Mouse (Mus musculus): ENCODE measurements around the gene Rnase11. TPM values are rescaled to one million over a fixed set of nuclear protein-coding genes. Genes with fewer than 3 reads are reported as not detected.
A peak's percentile ranks its signal among the peaks of the same experiment; 100 is the strongest.

The Rnase11 gene
- polyA plus RNA-seq, 1 experiment from 2014 or later: not detected

- no peak within 1 kb of the TSS for H3K4me3 ChIP-seq
- 73% methylated on average over 3 of the region's 3 CpGs for WGBS
- no peak within 1 kb of the TSS for H3K27ac ChIP-seq (replicated peaks)
- ATAC-seq (ENCODE audit: extremely low read depth, insufficient number of reproducible peaks, low FRiP score, low TSS enrichment): no peak
- H3K27me3 ChIP-seq (replicated peaks): peaks cover 22% of the 10 kb centered on the region
- no peaks in the 10 kb centered on the region for H3K4me1 ChIP-seq
- no peaks in the 10 kb centered on the region for H3K9me3 ChIP-seq
- H3K9ac ChIP-seq: no peak within 1 kb of the TSS
- no peak within 1 kb of the TSS for H3K4me2 ChIP-seq
- no peaks in the 10 kb centered on the region for H3K36me3 ChIP-seq
These were observed 24.4 kb upstream of the Rnase11 start, which contains the start of gene Olfr750 for GRCm38 (mm10) chr14:51074335-51074734. TSS of gene Olfr750 (minus strand) at chr14:51074435.

- H3K9me3 ChIP-seq: no peaks in the 10 kb centered on the region
- no peak overlapping the region for H3K9ac ChIP-seq
- WGBS: 86% methylated on average over 2 of the region's 2 CpGs
- H3K27ac ChIP-seq (replicated peaks): no peak overlapping the region
- H3K27me3 ChIP-seq (replicated peaks): peaks cover 10% of the 10 kb centered on the region
- H3K4me3 ChIP-seq: no peak overlapping the region
- no peak for ATAC-seq (ENCODE audit: extremely low read depth, insufficient number of reproducible peaks, low FRiP score, low TSS enrichment)
- 0 out of 2 replicates have a peak, but pooled peaks cover 4% of the 10 kb centered on the region for H3K4me1 ChIP-seq
- H3K4me2 ChIP-seq: no peak overlapping the region
- H3K36me3 ChIP-seq: no peaks in the 10 kb centered on the region
These were observed 19.7 kb upstream of the Rnase11 start for GRCm38 (mm10) chr14:51069617-51070016.

- ATAC-seq (ENCODE audit: extremely low read depth, insufficient number of reproducible peaks, low FRiP score, low TSS enrichment): no peak
- no peaks in the 10 kb centered on the region for H3K36me3 ChIP-seq
- no peak overlapping the region for H3K27ac ChIP-seq (replicated peaks)
- H3K9ac ChIP-seq: no peak overlapping the region
- H3K4me2 ChIP-seq: no peak overlapping the region
- H3K4me3 ChIP-seq: no peak overlapping the region
- no peaks in the 10 kb centered on the region for H3K9me3 ChIP-seq
- 0 out of 2 replicates have a peak, but pooled peaks cover 4% of the 10 kb centered on the region for H3K4me1 ChIP-seq
- peaks cover 10% of the 10 kb centered on the region for H3K27me3 ChIP-seq (replicated peaks)
- WGBS: 80% methylated on average over 5 of the region's 5 CpGs
These were observed 19.0 kb upstream of the Rnase11 start for GRCm38 (mm10) chr14:51068956-51069355.

- H3K4me1 ChIP-seq: peaks cover 10% of the 10 kb centered on the region
- ATAC-seq (ENCODE audit: extremely low read depth, insufficient number of reproducible peaks, low FRiP score, low TSS enrichment): no peak
- no peak overlapping the region for H3K27ac ChIP-seq (replicated peaks)
- no peak overlapping the region for H3K9ac ChIP-seq
- H3K36me3 ChIP-seq: no peaks in the 10 kb centered on the region
- no peak overlapping the region for H3K4me2 ChIP-seq
- H3K27me3 ChIP-seq (replicated peaks): no peaks in the 10 kb centered on the region
- H3K9me3 ChIP-seq: no peaks in the 10 kb centered on the region
- 86% methylated on average over 5 of the region's 5 CpGs for WGBS
- no peak overlapping the region for H3K4me3 ChIP-seq
These were observed 10.8 kb upstream of the Rnase11 start for GRCm38 (mm10) chr14:51060761-51061160.

GRCm38 (mm10) chr14:51057401-51057831 lies 7.5 kb upstream of the Rnase11 start, which contains the start of gene Rnase12:
TSS of gene Rnase12 (minus strand) at chr14:51057661.
- Histone ChIP-seq H3K9me3 (no peaks in the 10 kb centered on the region), H3K36me3 (no peaks in the 10 kb centered on the region), H3K4me1 (peaks cover 18% of the 10 kb centered on the region), H3K4me3 (no peak within 1 kb of the TSS), H3K4me2 (peak within 1 kb of the TSS; percentile 44; the same call in 1 of the 2 replicates), H3K27ac (replicated peaks) (peak within 1 kb of the TSS; percentile 71), H3K27me3 (replicated peaks) (no peaks in the 10 kb centered on the region), H3K9ac (0 out of 2 replicates have a peak within 1 kb of the TSS, but pooled peaks have one; percentile 25)
- ATAC-seq (ENCODE audit: extremely low read depth, insufficient number of reproducible peaks, low FRiP score, low TSS enrichment): no peak
- 29% methylated on average over 9 of the region's 9 CpGs for WGBS

- Histone ChIP-seq H3K4me3 (no peak overlapping the region), H3K9me3 (no peaks in the 10 kb centered on the region), H3K27ac (replicated peaks) (no peak overlapping the region), H3K9ac (no peak overlapping the region), H3K4me1 (peaks cover 32% of the 10 kb centered on the region), H3K27me3 (replicated peaks) (no peaks in the 10 kb centered on the region), H3K4me2 (0 out of 2 replicates have a peak overlapping the region, but pooled peaks have one; percentile 24), H3K36me3 (no peaks in the 10 kb centered on the region)
- ATAC-seq (ENCODE audit: extremely low read depth, insufficient number of reproducible peaks, low FRiP score, low TSS enrichment): no peak
- 69% methylated on average over 13 of the region's 13 CpGs for WGBS
These were observed 4.6 kb upstream of the Rnase11 start for GRCm38 (mm10) chr14:51054243-51055237.

- H3K36me3 ChIP-seq: no peaks in the 10 kb centered on the region
- no peaks in the 10 kb centered on the region for H3K9me3 ChIP-seq
- ATAC-seq (ENCODE audit: extremely low read depth, insufficient number of reproducible peaks, low FRiP score, low TSS enrichment): no peak
- no peak overlapping the region for H3K9ac ChIP-seq
- H3K4me1 ChIP-seq: peaks cover 32% of the 10 kb centered on the region
- 74% methylated on average over 5 of the region's 5 CpGs for WGBS
- no peak overlapping the region for H3K27ac ChIP-seq (replicated peaks)
- no peaks in the 10 kb centered on the region for H3K27me3 ChIP-seq (replicated peaks)
- no peak overlapping the region for H3K4me3 ChIP-seq
- H3K4me2 ChIP-seq: no peak overlapping the region
These were observed 3.2 kb upstream of the Rnase11 start for GRCm38 (mm10) chr14:51053176-51053575.

- no peaks in the 10 kb centered on the region for H3K36me3 ChIP-seq
- no peaks in the 10 kb centered on the region for H3K9me3 ChIP-seq
- H3K27ac ChIP-seq (replicated peaks): no peak overlapping the region
- H3K4me3 ChIP-seq: no peak overlapping the region
- H3K27me3 ChIP-seq (replicated peaks): no peaks in the 10 kb centered on the region
- WGBS: 51% methylated on average over 5 of the region's 5 CpGs
- no peak overlapping the region for H3K4me2 ChIP-seq
- H3K4me1 ChIP-seq: peaks cover 25% of the 10 kb centered on the region
- no peak overlapping the region for H3K9ac ChIP-seq
- no peak for ATAC-seq (ENCODE audit: extremely low read depth, insufficient number of reproducible peaks, low FRiP score, low TSS enrichment)
These were observed 2.0 kb upstream of the Rnase11 start for GRCm38 (mm10) chr14:51051941-51052340.

- H3K4me3 ChIP-seq: no peak overlapping the region
- 37% methylated on average over 5 of the region's 5 CpGs for WGBS
- no peaks in the 10 kb centered on the region for H3K27me3 ChIP-seq (replicated peaks)
- no peaks in the 10 kb centered on the region for H3K9me3 ChIP-seq
- no peak overlapping the region for H3K9ac ChIP-seq
- no peak overlapping the region for H3K27ac ChIP-seq (replicated peaks)
- no peak for ATAC-seq (ENCODE audit: extremely low read depth, insufficient number of reproducible peaks, low FRiP score, low TSS enrichment)
- no peaks in the 10 kb centered on the region for H3K36me3 ChIP-seq
- H3K4me2 ChIP-seq: no peak overlapping the region
- peaks cover 14% of the 10 kb centered on the region for H3K4me1 ChIP-seq
These were observed 2.1 kb downstream of the Rnase11 start for GRCm38 (mm10) chr14:51047846-51048245.

- no peak within 1 kb of the TSS for H3K9ac ChIP-seq
These were observed 8.2 kb downstream of the Rnase11 start, which contains the start of gene Rnase9 for GRCm38 (mm10) chr14:51041769-51042168. TSS of gene Rnase9 (minus strand) at chr14:51041869.

GRCm38 (mm10) chr14:51036214-51036613 lies 13.7 kb downstream of the Rnase11 start:
- Histone ChIP-seq H3K9me3 (no peaks in the 10 kb centered on the region), H3K4me1 (peaks cover 12% of the 10 kb centered on the region), H3K9ac (no peak overlapping the region), H3K27me3 (replicated peaks) (no peaks in the 10 kb centered on the region), H3K36me3 (no peaks in the 10 kb centered on the region), H3K4me3 (no peak overlapping the region), H3K27ac (replicated peaks) (no peak overlapping the region), H3K4me2 (no peak overlapping the region)
- 73% methylated on average over 4 of the region's 4 CpGs for WGBS
- no peak for ATAC-seq (ENCODE audit: extremely low read depth, insufficient number of reproducible peaks, low FRiP score, low TSS enrichment)

More at GRCm38 (mm10) chr14:51041769-51042168, 8.2 kb downstream of the Rnase11 start, which contains the start of gene Rnase9:
- no peak within 1 kb of the TSS for H3K27ac ChIP-seq (replicated peaks)
- no peak within 1 kb of the TSS for H3K4me3 ChIP-seq
- no peak for ATAC-seq (ENCODE audit: extremely low read depth, insufficient number of reproducible peaks, low FRiP score, low TSS enrichment)
- no peaks in the 10 kb centered on the region for H3K9me3 ChIP-seq
- no peak within 1 kb of the TSS for H3K4me2 ChIP-seq
- WGBS: 76% methylated on average over 6 of the region's 6 CpGs
- peaks cover 12% of the 10 kb centered on the region for H3K4me1 ChIP-seq
- no peaks in the 10 kb centered on the region for H3K27me3 ChIP-seq (replicated peaks)
- H3K36me3 ChIP-seq: no peaks in the 10 kb centered on the region
